Mouse (Mus musculus) heart, embryonic 11.5 days (tissue): ENCODE results near the gene Catsperg1. TPM values are rescaled to one million over a fixed set of nuclear protein-coding genes. Genes with fewer than 3 reads are reported as not detected.

ENCODE experiments used
- ATAC-seq: fragments of 200-750 bp; cut with Nextera tagmentation; replicated peaks from 2 replicates; pipeline ENCODE4 v1.8.0; 2017; ENCODE audit warnings: moderate library complexity; ENCODE audit not compliant: insufficient number of reproducible peaks, low FRiP score, low TSS enrichment
- H3K27ac ChIP-seq: fragments of 300-500 bp; sonication (generic); 2 replicates; pipeline ENCODE4 v1.5.1; 2014; ENCODE audit warnings: mild to moderate bottlenecking, low read depth, low read length
- H3K27me3 ChIP-seq: fragments of 300-500 bp; sonication (generic); 2 replicates; pipeline ENCODE4 v1.6.1; 2014; ENCODE audit warnings: mild to moderate bottlenecking, low read length, mixed read lengths; ENCODE audit not compliant: control insufficient read depth, insufficient read depth
- H3K36me3 ChIP-seq: fragments of 300-500 bp; sonication (generic); 2 replicates; pipeline ENCODE4 v1.6.1; 2014; ENCODE audit warnings: mild to moderate bottlenecking, low read length, moderate library complexity, mixed read lengths; ENCODE audit not compliant: control insufficient read depth, insufficient read depth
- H3K4me1 ChIP-seq: fragments of 300-500 bp; sonication (generic); 2 replicates; pipeline ENCODE4 v1.6.1; 2014; ENCODE audit warnings: low read length; ENCODE audit not compliant: control insufficient read depth, insufficient read depth
- H3K4me2 ChIP-seq: fragments of 300-500 bp; sonication (generic); 2 replicates; pipeline ENCODE4 v1.6.1; 2014; ENCODE audit warnings: mild to moderate bottlenecking, moderate library complexity
- H3K4me3 ChIP-seq: fragments of 300-500 bp; sonication (generic); 2 replicates; pipeline ENCODE4 v1.5.1; 2014; ENCODE audit warnings: low read depth, low read length
- H3K9ac ChIP-seq: fragments of 300-500 bp; sonication (generic); 2 replicates; pipeline ENCODE4 v1.6.1; 2014; ENCODE audit warnings: mild to moderate bottlenecking, low read depth, low read length, moderate library complexity
- H3K9me3 ChIP-seq: fragments of 300-500 bp; sonication (generic); replicated peaks from 2 replicates; pipeline ENCODE4 v1.6.1; 2016; ENCODE audit warnings: low read length; ENCODE audit not compliant: control insufficient read depth
- WGBS: fragments of 180-500 bp; shearing (Covaris S2); extraction: QIAGEN DNeasy Blood & Tissue Kit; methylation state at CpG from one replicate; pipeline ENCODE4 v1.1.7; 2014; ENCODE audit not compliant: insufficient replicate concordance; 5-methylcytosine and 5-hydroxymethylcytosine counted together
- polyA plus RNA-seq: library from polyadenylated mRNA; unstranded; fragments of >200 nt; fragmentation: Nextera tagmentation; extraction: Ambion mirVana; gene quantifications from 2 replicates; pipeline ENCODE4 v1.2.1, GENCODE M21; 2014

Catsperg1 gene
- 0.37 and 0.44 TPM in 2 replicates for polyA plus RNA-seq

DNA sequence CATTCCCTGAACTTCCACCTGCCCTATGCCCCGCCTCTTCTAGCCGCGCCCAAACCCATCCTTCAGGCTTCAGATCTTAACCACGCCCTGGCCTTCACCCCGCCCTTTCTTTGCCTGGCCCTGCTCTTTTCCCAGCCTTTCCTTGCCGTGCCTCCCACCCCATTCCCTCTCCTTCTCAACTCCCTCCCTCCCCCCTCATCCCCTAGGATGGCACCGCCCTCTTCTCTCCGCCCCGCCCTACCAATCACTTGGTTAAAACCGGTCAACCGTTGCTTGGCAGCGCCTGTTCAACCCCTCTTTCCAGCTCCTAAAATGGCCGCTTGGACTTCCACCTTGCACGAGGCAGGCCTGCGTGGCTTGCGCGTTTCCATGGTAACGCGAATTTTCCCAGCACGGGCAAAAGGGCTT, at the start of gene Catsperg1:
Gene Catsperg1, minus strand, starts transcription at position 361 of the 408 bp plus-strand sequence.
- no peak within 1 kb of the TSS for H3K27ac ChIP-seq
- peaks cover 3% of the 10 kb centered on the region for H3K9me3 ChIP-seq
- ATAC-seq: 0 out of 2 replicates have a peak, but pooled peaks have one; percentile 37
- 5% methylated on average over 20 of the region's 20 CpGs for whole genome bisulfite sequencing
- no peaks in the 10 kb centered on the region for H3K4me1 ChIP-seq
- H3K4me3 ChIP-seq: no peak within 1 kb of the TSS
- peak within 1 kb of the TSS; percentile 34 for H3K4me2 ChIP-seq
- peaks cover 8% of the 10 kb centered on the region for H3K27me3 ChIP-seq
- H3K9ac ChIP-seq: no peak within 1 kb of the TSS
- H3K36me3 ChIP-seq: no peaks in the 10 kb centered on the region

DNA sequence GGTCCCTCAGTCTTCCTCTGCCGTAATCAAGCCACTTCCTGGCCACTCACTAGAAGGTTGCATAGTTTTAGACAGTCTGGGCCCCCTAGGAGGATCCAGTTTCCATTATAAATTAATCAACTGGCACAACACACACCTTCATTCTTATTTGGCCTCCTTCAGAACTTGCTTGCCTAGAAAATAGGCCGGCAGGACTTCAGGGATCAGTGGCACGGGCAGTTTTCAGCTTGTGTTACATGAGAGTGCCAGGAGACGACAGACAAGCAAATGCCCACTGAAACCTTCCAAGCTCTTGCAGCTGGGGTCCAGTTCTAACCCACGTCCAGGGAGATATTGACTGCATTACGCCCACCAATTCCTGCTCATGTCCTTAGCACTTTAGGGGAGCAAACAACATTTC, 48.3 kb upstream of the Catsperg1 start:
- H3K27me3 ChIP-seq: no peaks in the 10 kb centered on the region
- H3K27ac ChIP-seq: no peak overlapping the region
- H3K4me3 ChIP-seq: no peak overlapping the region
- WGBS: 65% methylated on average over 6 of the region's 6 CpGs
- H3K4me1 ChIP-seq: peaks cover 9% of the 10 kb centered on the region; the same call in 1 of the 2 replicates
- H3K9ac ChIP-seq: no peak overlapping the region
- H3K36me3 ChIP-seq: no peaks in the 10 kb centered on the region
- no peaks in the 10 kb centered on the region for H3K9me3 ChIP-seq
- no peak overlapping the region for H3K4me2 ChIP-seq
- no peak for ATAC-seq

DNA sequence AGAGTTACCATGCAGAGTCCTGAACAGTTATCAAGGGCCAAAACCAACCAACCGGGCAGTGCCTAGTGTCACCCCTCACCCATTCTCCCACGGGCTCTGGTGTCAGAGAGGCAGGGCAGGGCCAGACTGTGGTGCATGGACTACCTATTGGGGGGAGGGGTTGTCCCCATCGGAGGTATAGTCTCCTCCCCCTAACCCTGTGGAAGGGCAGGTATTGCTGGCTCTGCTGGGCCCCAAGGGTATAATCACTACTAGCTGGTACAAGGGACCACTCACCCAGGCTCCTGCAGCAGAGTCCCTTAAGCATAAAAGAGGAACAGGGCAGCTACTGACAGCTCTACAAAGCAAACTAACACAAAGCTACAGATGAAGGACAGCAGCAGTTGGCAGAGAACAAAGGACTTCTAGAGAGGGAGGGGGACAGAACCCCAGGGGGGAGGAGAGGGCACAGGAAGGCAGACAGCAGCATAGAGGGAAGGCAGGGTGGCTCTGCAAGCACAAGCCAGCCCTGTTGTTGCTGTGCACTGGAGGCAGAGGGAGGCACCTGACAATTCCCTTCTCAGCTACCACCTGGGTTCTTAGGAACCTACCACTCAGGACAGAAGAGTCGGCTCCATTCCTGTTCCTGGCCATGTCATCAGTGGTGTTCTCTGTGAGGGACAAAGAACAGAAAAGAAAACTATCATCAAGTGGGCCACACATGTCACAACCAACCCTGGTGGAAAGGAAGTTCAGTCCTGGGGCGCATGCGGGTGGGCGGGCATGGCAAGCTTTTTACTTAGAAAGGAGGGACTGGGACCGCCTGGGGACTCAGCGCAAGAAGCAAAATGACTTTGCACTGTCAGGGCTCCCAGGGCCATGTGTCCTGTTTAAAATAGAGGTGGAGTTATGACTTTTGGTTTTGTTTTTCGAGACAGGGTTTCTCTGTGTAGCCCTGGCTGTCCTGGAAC, 46.2 kb upstream of the Catsperg1 start:
- Histone ChIP-seq H3K27ac (no peak overlapping the region), H3K27me3 (no peaks in the 10 kb centered on the region), H3K4me2 (no peak overlapping the region), H3K4me1 (peaks cover 9% of the 10 kb centered on the region; the same call in 1 of the 2 replicates), H3K36me3 (no peaks in the 10 kb centered on the region), H3K9ac (no peak overlapping the region), H3K9me3 (no peaks in the 10 kb centered on the region), H3K4me3 (no peak overlapping the region)
- no peak for ATAC-seq
- WGBS: 73% methylated on average over 10 of the region's 10 CpGs

DNA sequence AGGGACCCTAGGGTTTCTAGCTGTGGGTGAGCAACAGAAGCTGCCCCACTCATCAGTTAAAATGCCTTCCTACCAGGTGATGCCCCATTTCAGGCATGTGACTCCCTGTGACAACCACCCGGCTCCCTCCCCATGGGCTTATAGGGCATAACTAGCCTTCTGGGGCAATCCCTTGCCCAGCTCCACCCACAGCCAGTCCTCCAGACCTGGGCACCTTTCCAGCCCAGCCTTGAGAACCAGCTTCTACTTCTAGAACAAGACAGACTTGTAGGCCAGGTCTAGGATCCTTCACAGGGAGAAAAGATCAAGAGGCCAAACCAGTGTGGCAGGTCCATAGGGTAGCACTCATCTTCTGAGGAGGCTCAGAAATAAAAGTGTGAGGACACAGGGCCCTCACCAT, 43.5 kb upstream of the Catsperg1 start:
- WGBS: 86% methylated on average over 1 of the region's 1 CpGs
- no peak overlapping the region for H3K27ac ChIP-seq
- H3K4me3 ChIP-seq: no peak overlapping the region
- H3K4me2 ChIP-seq: no peak overlapping the region
- H3K36me3 ChIP-seq: no peaks in the 10 kb centered on the region
- H3K4me1 ChIP-seq: peaks cover 9% of the 10 kb centered on the region; the same call in 1 of the 2 replicates
- no peaks in the 10 kb centered on the region for H3K9me3 ChIP-seq
- no peak for ATAC-seq
- H3K27me3 ChIP-seq: no peaks in the 10 kb centered on the region
- no peak overlapping the region for H3K9ac ChIP-seq

DNA sequence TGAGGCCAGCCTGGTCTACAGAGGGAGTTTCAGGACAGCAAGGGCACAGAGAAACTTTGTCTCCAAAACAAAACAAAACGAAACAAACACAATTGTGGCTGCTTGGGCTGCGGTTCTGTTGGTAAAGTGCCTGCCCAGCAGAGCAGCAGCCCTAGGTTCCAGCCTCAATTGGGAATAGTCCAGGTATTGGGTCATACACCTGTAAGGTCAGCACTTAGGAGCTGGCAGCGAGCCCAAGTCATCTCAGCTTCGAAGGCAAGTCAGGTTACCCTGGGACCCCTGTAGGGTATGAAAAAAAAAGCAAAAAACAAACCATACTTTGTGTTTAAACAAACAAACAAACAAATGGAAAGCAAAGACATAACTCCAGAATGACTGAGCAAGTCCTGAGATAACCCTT, 42.0 kb upstream of the Catsperg1 start:
- H3K27me3 ChIP-seq: no peaks in the 10 kb centered on the region
- no peak for ATAC-seq
- H3K4me3 ChIP-seq: no peak overlapping the region
- H3K9me3 ChIP-seq: no peaks in the 10 kb centered on the region
- no peak overlapping the region for H3K4me2 ChIP-seq
- no peak overlapping the region for H3K9ac ChIP-seq
- H3K27ac ChIP-seq: no peak overlapping the region
- H3K36me3 ChIP-seq: no peaks in the 10 kb centered on the region
- peaks cover 7% of the 10 kb centered on the region; the same call in 1 of the 2 replicates for H3K4me1 ChIP-seq
- 79% methylated on average over 4 of the region's 4 CpGs for whole genome bisulfite sequencing

DNA sequence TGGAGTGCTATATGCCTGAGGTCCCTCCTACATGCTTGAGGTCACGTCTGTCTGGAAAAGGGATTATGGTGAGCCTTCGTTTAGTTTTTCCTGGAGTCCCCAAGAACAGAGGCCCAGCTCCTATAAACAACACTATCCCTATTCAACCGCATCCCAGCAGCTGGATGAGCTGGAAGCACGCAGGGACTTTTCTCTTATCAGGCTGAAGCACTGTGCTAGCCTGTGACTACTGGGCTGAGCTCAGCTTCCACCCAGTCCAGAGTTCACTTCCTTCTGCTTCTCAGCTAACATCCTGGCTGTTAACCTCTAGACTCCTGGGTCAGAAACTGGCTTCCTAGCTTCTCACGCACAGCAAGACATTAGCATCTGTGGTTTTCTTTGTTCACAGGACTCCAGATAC, 40.0 kb upstream of the Catsperg1 start:
- Histone ChIP-seq H3K36me3 (no peaks in the 10 kb centered on the region), H3K27ac (no peak overlapping the region), H3K9me3 (no peaks in the 10 kb centered on the region), H3K4me2 (no peak overlapping the region), H3K27me3 (no peaks in the 10 kb centered on the region), H3K4me1 (peaks cover 4% of the 10 kb centered on the region; the same call in 1 of the 2 replicates), H3K9ac (no peak overlapping the region), H3K4me3 (no peak overlapping the region)
- 34% methylated on average over 5 of the region's 5 CpGs for WGBS
- no peak for ATAC-seq

DNA sequence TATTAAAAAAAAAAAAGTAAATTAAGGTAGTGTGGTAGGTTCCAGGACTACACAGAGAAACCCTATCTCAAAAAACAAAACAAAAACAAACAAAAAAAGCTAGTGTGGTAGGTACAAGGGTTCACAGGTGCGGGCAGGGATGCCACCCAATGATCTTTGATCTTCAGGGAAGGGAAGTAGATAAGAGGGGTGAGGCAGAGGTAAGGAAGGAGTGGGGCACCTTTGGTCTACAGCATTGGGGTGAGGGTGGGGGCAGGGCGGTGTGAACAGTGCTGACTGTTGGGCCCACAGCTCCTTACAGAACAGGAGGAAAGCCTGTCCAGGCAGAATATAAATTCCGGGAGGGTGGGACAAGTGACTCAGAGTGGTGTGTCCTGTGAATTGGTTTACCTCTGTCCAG, 37.3 kb upstream of the Catsperg1 start:
- Histone ChIP-seq H3K9ac (no peak overlapping the region), H3K27ac (no peak overlapping the region), H3K9me3 (no peaks in the 10 kb centered on the region), H3K27me3 (no peaks in the 10 kb centered on the region; the same call in 1 of the 2 replicates), H3K4me2 (no peak overlapping the region), H3K36me3 (peaks cover 4% of the 10 kb centered on the region; the same call in 1 of the 2 replicates), H3K4me1 (peaks cover 9% of the 10 kb centered on the region), H3K4me3 (no peak overlapping the region)
- no peak for ATAC-seq
- 67% methylated on average over 3 of the region's 3 CpGs for WGBS

DNA sequence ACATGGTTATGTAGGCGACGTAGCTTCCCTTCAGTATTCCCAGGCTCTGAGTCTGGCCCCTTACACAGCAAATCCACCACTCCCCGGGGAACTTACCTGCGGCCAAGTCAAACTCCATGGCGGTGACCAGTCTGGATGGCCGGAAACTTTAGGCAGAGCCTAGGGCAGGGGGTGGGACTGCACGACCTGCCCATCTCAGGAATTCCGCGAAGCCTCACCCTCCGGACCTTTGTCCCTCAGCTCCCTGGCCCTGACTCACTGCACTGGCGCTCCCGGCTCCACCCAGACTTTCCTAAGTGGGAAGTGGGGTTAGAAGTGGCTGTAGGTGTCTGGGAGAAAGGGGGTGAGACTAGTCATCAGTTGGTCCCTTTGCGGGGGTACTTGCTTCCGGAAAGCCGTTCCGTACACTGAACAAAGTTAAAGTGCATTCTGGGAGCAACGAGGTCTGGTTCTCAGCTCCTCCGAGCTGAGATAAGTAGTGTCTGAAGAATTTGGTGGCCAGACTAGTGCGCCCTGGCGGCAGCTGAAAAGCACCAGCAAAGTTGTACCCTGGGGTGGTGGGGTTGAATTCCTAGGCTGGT, 34.5 kb upstream of the Catsperg1 start, which contains the start of gene 2200002D01Rik:
Gene 2200002D01Rik, minus strand, starts transcription at position 206 of the 581 bp plus-strand sequence.
- H3K36me3 ChIP-seq: peaks cover 20% of the 10 kb centered on the region; the same call in 1 of the 2 replicates
- peak within 1 kb of the TSS; percentile 92 for H3K4me2 ChIP-seq
- no peaks in the 10 kb centered on the region for H3K9me3 ChIP-seq
- H3K4me1 ChIP-seq: peaks cover 9% of the 10 kb centered on the region
- WGBS: 6% methylated on average over 20 of the region's 20 CpGs
- H3K27ac ChIP-seq: peak within 1 kb of the TSS; percentile 41; the same call in 1 of the 2 replicates
- peak within 1 kb of the TSS; percentile 47 for H3K4me3 ChIP-seq
- peak within 1 kb of the TSS; percentile 69 for H3K9ac ChIP-seq
- H3K27me3 ChIP-seq: no peaks in the 10 kb centered on the region; the same call in 1 of the 2 replicates
- ATAC-seq: no peak
